Mouse (Mus musculus) mature B cell (primary cell): Measurements from ENCODE around the gene Zfp947.
"Not testable (repeated sequence)": the region's sequence is repeated elsewhere in the genome, so short reads cannot be mapped to it uniquely, and the experiment has no call there.

Experiments used
- in situ Hi-C: fragments of 300-500 bp; cut with MboI; formaldehyde crosslinking; loops from 2 replicates; pipeline ENCODE4 v1.14.3; 2019

Zfp947 gene

GRCm38 (mm10) chr17:22165722-22166294, at the start of gene Zfp947:
Gene Zfp947 (minus strand): TSS chr17:22166190.
- in situ Hi-C loops, result not testable (repeated sequence)

GRCm38 (mm10) chr17:22165304-22165703, 686 bp downstream of the Zfp947 start:
- in situ Hi-C loops, result not testable (repeated sequence)

GRCm38 (mm10) chr17:22153951-22154350, 12.0 kb downstream of the Zfp947 start:
- in situ Hi-C loops, result not testable (repeated sequence)

- in situ Hi-C loops, result no loop called here
Observed at GRCm38 (mm10) chr17:22118770-22119169, 47.2 kb downstream of the Zfp947 start.
